Mouse (Mus musculus): ENCODE data around the gene Tgfbi. TPM values are rescaled to one million over a fixed set of nuclear protein-coding genes. Genes with fewer than 3 reads are reported as not detected.

The Tgfbi gene
- polyA plus RNA-seq, 1 experiment: 151 TPM

GRCm38 (mm10) chr13:56597831-56598612, 11.3 kb upstream of the Tgfbi start:
- DNase-seq (ENCODE audit: low spot score): no peak

GRCm38 (mm10) chr13:56599511-56599910, 9.8 kb upstream of the Tgfbi start:
- DNase-seq (ENCODE audit: low spot score): no peak

DNA sequence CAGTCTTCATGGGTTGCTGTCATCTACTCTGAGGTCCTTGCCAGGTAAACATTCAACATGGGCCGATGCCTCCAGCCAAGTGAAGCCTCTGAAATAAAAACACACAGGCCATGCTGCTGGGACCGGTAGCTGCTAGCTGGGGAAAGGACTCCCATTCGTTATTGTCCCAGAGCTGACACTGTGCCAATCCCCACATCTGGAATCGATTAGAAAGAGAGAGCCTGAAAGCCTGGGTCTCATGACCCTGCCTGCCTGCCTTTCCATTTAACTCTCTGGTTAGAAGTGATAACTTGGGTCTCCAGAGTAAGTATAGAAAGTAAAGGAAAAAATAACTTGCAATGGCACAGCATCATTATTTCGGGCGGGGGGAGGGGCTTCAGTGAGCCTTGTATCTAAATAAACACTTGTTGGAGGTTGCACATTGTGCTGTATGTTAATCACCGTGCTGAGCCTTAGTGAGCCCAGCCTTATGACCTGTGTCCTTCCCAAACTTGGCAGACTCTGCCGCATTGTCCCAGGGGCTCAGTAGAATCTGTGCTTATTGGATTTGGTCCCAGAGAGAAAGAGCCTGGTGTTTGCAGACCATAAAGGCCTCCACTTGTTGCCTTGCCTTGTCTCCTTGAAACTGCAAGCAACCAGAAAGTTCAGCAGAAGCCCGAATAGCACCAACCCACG, 9.0 kb upstream of the Tgfbi start:
- no peak for DNase-seq (ENCODE audit: low spot score)

- no peak for DNase-seq (ENCODE audit: low spot score)
Observed at GRCm38 (mm10) chr13:56601199-56601598, 8.1 kb upstream of the Tgfbi start.

GRCm38 (mm10) chr13:56605503-56605902, 3.8 kb upstream of the Tgfbi start:
- no peak for DNase-seq (ENCODE audit: low spot score)

DNA sequence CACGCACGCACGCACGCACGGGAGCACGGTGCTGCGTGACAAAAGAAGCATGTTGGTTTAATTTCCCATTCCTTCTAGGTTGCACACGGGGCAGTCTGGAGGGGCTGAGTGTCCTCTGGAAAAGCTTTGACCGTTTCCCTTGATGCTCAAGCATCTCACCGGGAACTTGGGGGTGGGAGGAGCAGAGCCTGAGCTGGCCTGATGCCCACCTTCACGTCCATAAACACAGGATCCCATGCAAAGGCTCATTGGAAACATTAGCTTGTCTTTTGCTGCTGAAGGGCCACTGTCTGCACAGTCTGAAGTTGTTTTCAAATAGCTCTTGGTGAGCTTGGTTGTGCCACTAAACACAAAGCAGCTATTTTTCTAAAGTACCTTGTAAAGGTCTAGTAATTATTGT, 2.6 kb upstream of the Tgfbi start:
- DNase-seq (ENCODE audit: low spot score): no peak

DNA sequence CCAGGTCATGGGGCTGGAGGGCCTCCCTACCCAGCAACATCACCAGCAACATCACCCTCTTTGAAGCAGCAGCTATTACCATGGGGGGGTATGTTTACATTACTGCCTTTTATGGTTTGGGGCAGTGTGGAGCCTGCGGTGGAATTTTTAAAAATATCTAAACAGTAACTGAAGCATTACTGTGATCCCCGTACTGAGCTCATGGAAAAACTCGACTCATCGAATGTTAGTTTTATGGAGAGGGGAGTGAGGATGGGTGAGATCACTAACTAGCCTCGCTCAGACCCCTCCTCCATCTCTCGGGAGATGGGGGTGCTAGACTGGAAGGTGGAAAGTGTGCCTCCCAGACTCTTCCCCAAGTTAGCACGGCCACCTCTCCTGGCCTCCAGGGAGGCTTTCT, 2.1 kb upstream of the Tgfbi start:
- no peak for DNase-seq (ENCODE audit: low spot score)

DNA sequence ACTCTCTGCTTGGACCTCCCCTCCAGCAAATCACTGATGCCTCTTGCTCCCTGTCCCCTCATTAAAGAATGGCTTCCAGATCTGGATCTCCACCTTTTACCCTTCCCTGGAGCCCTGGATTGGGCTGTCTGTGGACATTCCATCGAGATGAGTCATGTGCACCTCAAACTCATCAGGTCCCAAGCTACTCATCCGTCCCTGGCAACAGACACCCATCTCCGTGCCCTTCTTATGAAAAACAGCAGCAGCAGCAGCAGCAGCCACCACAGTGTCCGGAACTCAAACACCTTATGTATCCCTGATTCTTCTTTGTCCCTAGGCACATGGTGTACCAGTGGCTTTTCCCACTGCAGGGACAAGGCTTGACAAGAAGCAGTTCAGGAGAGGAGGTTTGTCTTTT, 1.5 kb upstream of the Tgfbi start:
- DNase-seq (ENCODE audit: low spot score): no peak

- no peak for DNase-seq (ENCODE audit: low spot score)
Observed at GRCm38 (mm10) chr13:56611129-56611528, 1.8 kb downstream of the Tgfbi start.

DNA sequence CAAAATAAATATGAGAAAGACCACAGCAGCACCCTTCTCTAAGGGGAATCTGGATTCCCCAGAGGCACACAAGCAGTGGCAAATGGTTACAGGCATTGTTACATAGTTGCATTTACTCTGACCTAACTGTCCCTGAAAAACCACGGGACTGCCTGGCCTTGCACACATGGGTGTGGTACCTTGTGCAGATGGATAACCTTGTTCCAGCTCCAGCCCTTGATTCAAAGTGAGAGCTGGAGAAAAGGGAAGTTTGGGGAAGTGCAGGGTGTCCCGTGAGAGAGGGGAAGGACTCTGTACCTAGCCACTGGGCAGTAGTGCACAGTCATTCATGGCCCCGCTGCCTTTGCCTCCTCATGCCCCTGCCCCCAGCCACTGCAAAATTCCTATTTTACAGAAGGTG, 2.4 kb downstream of the Tgfbi start:
- DNase-seq (ENCODE audit: low spot score): no peak

GRCm38 (mm10) chr13:56612331-56612730, 3.0 kb downstream of the Tgfbi start:
- no peak for DNase-seq (ENCODE audit: low spot score)

DNA sequence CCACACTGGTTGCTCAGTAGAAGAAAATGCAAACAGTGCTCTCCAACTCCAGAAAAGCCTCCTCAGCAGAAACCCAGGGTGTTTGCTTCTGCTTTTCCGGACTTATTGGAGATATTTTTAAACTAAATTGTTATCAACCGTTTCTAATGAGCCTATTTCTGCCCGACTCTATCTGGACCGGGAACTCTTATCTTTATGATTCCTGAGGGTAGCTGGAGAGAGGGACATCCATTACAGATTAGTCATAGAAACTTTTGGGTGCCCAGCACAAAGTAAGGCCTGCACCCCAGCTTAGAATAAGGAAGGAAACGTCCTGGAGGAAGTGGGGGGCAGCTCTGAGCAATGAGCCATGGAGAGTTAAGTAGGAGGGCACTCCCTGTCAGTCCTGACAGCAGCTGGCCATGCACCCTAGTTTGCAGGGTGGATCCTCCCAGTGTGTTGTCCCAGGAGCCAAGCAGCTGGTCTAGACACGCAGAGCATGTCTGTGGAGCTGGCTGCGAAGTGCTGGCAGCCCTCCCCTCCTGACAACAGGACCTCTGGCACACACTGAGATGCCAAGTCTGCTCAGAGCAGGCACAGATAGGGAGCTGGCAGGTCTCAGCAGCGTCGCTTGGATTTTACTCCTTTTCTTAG, 4.2 kb downstream of the Tgfbi start:
- DNase-seq (ENCODE audit: low spot score): no peak

GRCm38 (mm10) chr13:56614768-56615167, 5.4 kb downstream of the Tgfbi start:
- DNase-seq (ENCODE audit: low spot score): no peak

GRCm38 (mm10) chr13:56615223-56615622, 5.9 kb downstream of the Tgfbi start:
- DNase-seq (ENCODE audit: low spot score): no peak

GRCm38 (mm10) chr13:56615864-56616263, 6.5 kb downstream of the Tgfbi start:
- DNase-seq (ENCODE audit: low spot score): no peak

GRCm38 (mm10) chr13:56616386-56616785, 7.1 kb downstream of the Tgfbi start:
- DNase-seq (ENCODE audit: low spot score): no peak

GRCm38 (mm10) chr13:56617197-56617596, 7.9 kb downstream of the Tgfbi start:
- no peak for DNase-seq (ENCODE audit: low spot score)

- DNase-seq (ENCODE audit: low spot score): no peak
Observed at GRCm38 (mm10) chr13:56622201-56622757, 13.0 kb downstream of the Tgfbi start.

GRCm38 (mm10) chr13:56626524-56626923, 17.2 kb downstream of the Tgfbi start:
- DNase-seq (ENCODE audit: low spot score): no peak

- no peak for DNase-seq (ENCODE audit: low spot score)
Observed at GRCm38 (mm10) chr13:56630081-56630480, 20.8 kb downstream of the Tgfbi start.

GRCm38 (mm10) chr13:56630552-56630951, 21.2 kb downstream of the Tgfbi start:
- DNase-seq (ENCODE audit: low spot score): no peak

DNA sequence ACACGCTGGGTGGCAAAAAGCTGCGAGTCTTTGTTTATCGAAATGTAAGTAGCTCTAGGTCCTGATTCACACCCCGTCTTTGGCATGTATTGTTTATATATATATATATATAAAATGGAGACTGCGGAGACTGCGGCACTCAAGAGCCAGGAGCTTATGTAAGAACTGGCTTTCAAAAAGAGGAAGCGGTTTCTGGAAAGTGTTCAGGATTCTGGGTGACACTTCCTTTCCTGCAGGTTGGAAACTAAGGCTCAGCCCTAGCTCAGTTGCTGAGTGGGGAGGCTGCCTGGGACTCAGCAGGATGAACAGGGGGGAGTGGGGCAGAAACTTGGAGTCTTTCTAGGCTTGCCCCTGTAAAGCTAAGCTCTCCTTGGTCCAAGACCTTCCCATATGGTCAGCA, 22.0 kb downstream of the Tgfbi start:
- no peak for DNase-seq (ENCODE audit: low spot score)
